Mouse (Mus musculus) embryonic facial prominence, embryonic 15.5 days (tissue): ENCODE measurements around the gene Tiam2. TPM values are rescaled to one million over a fixed set of nuclear protein-coding genes. Genes with fewer than 3 reads are reported as not detected.

Source experiments
- ATAC-seq: fragments of 200-750 bp; cut with Nextera tagmentation; 2 replicates; pipeline ENCODE4 v1.8.0; 2017; ENCODE audit warnings: low read depth, moderate TSS enrichment; ENCODE audit not compliant: insufficient number of reproducible peaks, low FRiP score, low TSS enrichment
- H3K27ac ChIP-seq: fragments of 300-500 bp; sonication (generic); replicated peaks from 2 replicates; pipeline ENCODE4 v1.5.1; 2015; ENCODE audit warnings: mild to moderate bottlenecking, inconsistent platforms
- H3K27me3 ChIP-seq: fragments of 300-500 bp; sonication (generic); 2 replicates; pipeline ENCODE4 v1.6.1; 2015; ENCODE audit warnings: inconsistent platforms
- H3K36me3 ChIP-seq: fragments of 300-500 bp; sonication (generic); 2 replicates; pipeline ENCODE4 v1.6.1; 2015; ENCODE audit warnings: mild to moderate bottlenecking, inconsistent platforms
- H3K4me1 ChIP-seq: fragments of 300-500 bp; sonication (generic); 2 replicates; pipeline ENCODE4 v1.6.1; 2015; ENCODE audit warnings: inconsistent platforms
- H3K4me2 ChIP-seq: fragments of 300-500 bp; sonication (generic); replicated peaks from 2 replicates; pipeline ENCODE4 v1.6.1; 2015; ENCODE audit warnings: mild to moderate bottlenecking, inconsistent platforms
- H3K4me3 ChIP-seq: fragments of 300-500 bp; sonication (generic); replicated peaks from 2 replicates; pipeline ENCODE4 v1.5.1; 2015; ENCODE audit warnings: mild to moderate bottlenecking, inconsistent platforms
- H3K9ac ChIP-seq: fragments of 300-500 bp; sonication (generic); 2 replicates; pipeline ENCODE4 v1.6.1; 2015; ENCODE audit warnings: inconsistent platforms
- H3K9me3 ChIP-seq: fragments of 300-500 bp; sonication (generic); replicated peaks from 2 replicates; pipeline ENCODE4 v1.6.1; 2016; ENCODE audit warnings: inconsistent platforms
- WGBS: fragments of 180-500 bp; shearing (Covaris S2); methylation state at CpG from one replicate; pipeline ENCODE4 v1.1.7; 2015; 5-methylcytosine and 5-hydroxymethylcytosine counted together
- polyA plus RNA-seq: library from polyadenylated mRNA; unstranded; fragments of >200 nt; fragmentation: Nextera tagmentation; extraction: Ambion mirVana; gene quantifications from 2 replicates; pipeline ENCODE4 v1.2.1, GENCODE M21; 2015

Tiam2 gene
- polyA plus RNA-seq, 1 experiment from 2014 or later, result 18.2 TPM

DNA sequence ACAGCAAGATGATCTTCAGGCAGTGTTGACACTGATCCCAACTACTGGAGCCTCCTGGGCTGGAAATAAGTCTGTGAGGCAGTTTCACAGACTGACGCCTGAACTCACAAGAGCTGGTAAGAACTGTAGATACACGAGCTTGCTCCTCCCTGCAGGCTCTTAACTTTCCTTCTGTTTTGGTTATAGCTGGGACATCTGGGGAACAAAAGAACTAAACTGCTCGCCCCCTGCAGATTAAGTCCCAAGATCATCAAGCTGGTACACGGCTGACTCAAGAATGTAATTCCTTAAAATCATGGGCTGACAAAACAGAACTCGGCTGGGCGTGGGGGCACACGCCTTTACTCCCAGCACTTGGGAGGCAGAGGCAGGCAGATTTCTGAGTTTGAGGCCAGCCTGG lies 204.2 kb downstream of the Tiam2 start:
- no peaks in the 10 kb centered on the region for H3K9me3 ChIP-seq
- H3K4me2 ChIP-seq, result no peak overlapping the region
- H3K27me3 ChIP-seq, result no peaks in the 10 kb centered on the region
- ATAC-seq, result no peak
- WGBS, result 63% methylated on average over 7 of the region's 7 CpGs
- no peak overlapping the region for H3K4me3 ChIP-seq
- no peak overlapping the region for H3K9ac ChIP-seq
- H3K36me3 ChIP-seq, result peaks cover 3% of the 10 kb centered on the region; the same call in 1 of the 2 replicates
- H3K4me1 ChIP-seq, result no peaks in the 10 kb centered on the region
- H3K27ac ChIP-seq, result no peak overlapping the region

DNA sequence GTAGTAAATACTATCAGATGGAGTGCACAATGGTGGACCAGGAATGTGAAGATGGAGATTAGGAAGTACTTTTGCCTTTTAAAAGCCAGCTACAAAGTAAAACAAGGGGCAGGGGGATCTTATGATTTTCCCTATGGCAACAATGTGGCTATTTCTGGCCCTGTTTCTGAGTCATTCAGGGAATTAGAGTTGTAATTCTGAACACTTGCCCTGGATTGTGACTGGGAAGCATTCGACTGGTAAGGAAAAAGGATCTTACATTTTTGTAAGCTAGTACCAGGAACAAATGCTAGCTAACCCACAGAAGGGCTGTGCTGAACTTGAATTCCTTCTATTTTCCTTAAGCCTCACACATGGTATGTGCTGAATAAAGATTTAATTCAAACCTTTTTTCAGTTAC lies 205.3 kb downstream of the Tiam2 start:
- Histone ChIP-seq H3K4me2 (no peak overlapping the region), H3K27me3 (no peaks in the 10 kb centered on the region), H3K9me3 (no peaks in the 10 kb centered on the region), H3K27ac (no peak overlapping the region), H3K9ac (no peak overlapping the region), H3K36me3 (peaks cover 4% of the 10 kb centered on the region; the same call in 1 of the 2 replicates), H3K4me1 (no peaks in the 10 kb centered on the region), H3K4me3 (no peak overlapping the region)
- WGBS, result 45% methylated on average over 1 of the region's 1 CpGs
- no peak for ATAC-seq

GRCm38 (mm10) chr17:3532254-3532653 lies 205.9 kb downstream of the Tiam2 start, which contains the start of gene Cldn20:
Gene Cldn20 (plus strand): TSS chr17:3532554.
- H3K27me3 ChIP-seq, result no peaks in the 10 kb centered on the region
- H3K27ac ChIP-seq, result no peak within 1 kb of the TSS
- no peak within 1 kb of the TSS for H3K4me3 ChIP-seq
- WGBS, result 80% methylated on average over 4 of the region's 4 CpGs
- ATAC-seq, result no peak
- H3K36me3 ChIP-seq, result peaks cover 4% of the 10 kb centered on the region; the same call in 1 of the 2 replicates
- H3K9ac ChIP-seq, result no peak within 1 kb of the TSS
- H3K4me1 ChIP-seq, result no peaks in the 10 kb centered on the region
- H3K4me2 ChIP-seq, result no peak within 1 kb of the TSS
- no peaks in the 10 kb centered on the region for H3K9me3 ChIP-seq

DNA sequence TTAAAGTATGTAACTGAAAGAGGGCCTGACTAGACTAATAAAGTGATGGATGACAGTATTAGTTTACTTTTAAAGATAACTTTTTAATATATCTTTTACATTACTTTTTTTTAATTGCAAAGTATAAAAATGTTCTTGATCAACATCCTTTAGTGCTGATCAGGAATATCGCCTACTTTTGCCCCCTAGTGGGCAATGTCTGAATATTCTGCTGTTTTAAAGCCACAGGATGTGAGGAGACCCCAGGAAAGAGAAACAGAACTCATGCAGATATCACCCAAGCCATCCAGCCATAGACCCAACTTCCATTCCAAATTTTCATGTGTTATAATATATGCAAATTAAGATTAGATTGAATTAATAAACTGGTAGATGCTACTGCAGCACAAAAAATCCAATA lies 207.1 kb downstream of the Tiam2 start:
- Histone ChIP-seq H3K9ac (no peak overlapping the region), H3K27ac (no peak overlapping the region), H3K4me1 (no peaks in the 10 kb centered on the region), H3K4me3 (no peak overlapping the region), H3K9me3 (no peaks in the 10 kb centered on the region), H3K4me2 (no peak overlapping the region), H3K36me3 (peaks cover 4% of the 10 kb centered on the region; the same call in 1 of the 2 replicates), H3K27me3 (no peaks in the 10 kb centered on the region)
- 21% methylated on average over 1 of the region's 1 CpGs for WGBS
- ATAC-seq, result no peak

DNA sequence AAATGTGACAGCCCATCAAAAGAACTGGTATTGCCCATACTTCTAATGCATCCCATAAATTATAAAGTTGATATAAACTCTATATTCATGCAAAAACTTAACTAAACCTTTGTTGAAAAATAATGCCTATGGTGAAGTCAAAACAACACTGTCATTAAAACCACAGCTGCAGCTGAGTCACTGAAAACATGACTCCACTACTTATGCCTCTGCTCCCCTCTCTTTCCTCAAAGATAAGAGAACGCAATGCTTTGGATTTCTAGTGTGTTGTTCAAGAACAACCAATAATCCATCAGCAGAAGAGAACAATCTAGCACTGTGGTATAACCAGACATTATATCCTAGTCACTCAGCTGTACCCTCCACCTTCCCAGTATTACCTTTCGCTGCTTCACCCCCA lies 213.9 kb downstream of the Tiam2 start:
- ATAC-seq, result no peak
- 88% methylated on average over 2 of the region's 2 CpGs for WGBS
- no peak overlapping the region for H3K4me3 ChIP-seq

GRCm38 (mm10) chr17:3541033-3541432 lies 214.7 kb downstream of the Tiam2 start:
- no peak for ATAC-seq
- H3K27me3 ChIP-seq, result no peaks in the 10 kb centered on the region
- no peak overlapping the region for H3K9ac ChIP-seq
- H3K4me2 ChIP-seq, result no peak overlapping the region
- WGBS, result 85% methylated on average over 5 of the region's 5 CpGs
- no peaks in the 10 kb centered on the region for H3K9me3 ChIP-seq
- 0 out of 2 replicates have a peak, but pooled peaks cover 7% of the 10 kb centered on the region for H3K36me3 ChIP-seq
- H3K27ac ChIP-seq, result no peak overlapping the region
- H3K4me3 ChIP-seq, result no peak overlapping the region
- H3K4me1 ChIP-seq, result no peaks in the 10 kb centered on the region

More for the DNA sequence above, 213.9 kb downstream of the Tiam2 start:
- H3K4me2 ChIP-seq, result no peak overlapping the region
- H3K9me3 ChIP-seq, result no peaks in the 10 kb centered on the region
- H3K27me3 ChIP-seq, result no peaks in the 10 kb centered on the region
- no peak overlapping the region for H3K27ac ChIP-seq
- no peaks in the 10 kb centered on the region for H3K4me1 ChIP-seq
- H3K36me3 ChIP-seq, result peaks cover 11% of the 10 kb centered on the region; the same call in 1 of the 2 replicates
- H3K9ac ChIP-seq, result no peak overlapping the region

DNA sequence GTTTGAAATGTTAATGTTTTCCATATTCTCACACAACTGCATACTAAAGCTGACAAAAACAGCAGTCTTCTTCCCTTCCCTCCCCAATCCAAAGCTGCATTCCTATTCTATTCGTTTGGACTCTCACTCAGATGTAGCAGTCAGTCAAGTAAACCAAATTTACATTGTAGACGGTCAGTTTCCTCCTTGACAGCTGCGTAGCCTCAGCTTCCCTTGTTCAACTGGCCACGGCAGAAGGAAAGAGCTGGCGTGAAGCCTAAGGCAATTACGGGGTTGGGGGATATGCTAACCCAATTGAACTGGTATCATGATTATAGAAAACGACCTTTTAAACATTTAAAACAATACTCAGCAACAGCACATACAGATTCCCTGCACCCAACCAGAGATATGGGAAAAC lies 221.4 kb downstream of the Tiam2 start:
- Histone ChIP-seq H3K4me1 (no peaks in the 10 kb centered on the region), H3K9me3 (no peaks in the 10 kb centered on the region), H3K36me3 (0 out of 2 replicates have a peak, but pooled peaks cover 7% of the 10 kb centered on the region), H3K9ac (no peak overlapping the region), H3K4me2 (no peak overlapping the region), H3K4me3 (no peak overlapping the region), H3K27ac (no peak overlapping the region), H3K27me3 (no peaks in the 10 kb centered on the region)
- WGBS, result 53% methylated on average over 7 of the region's 7 CpGs
- no peak for ATAC-seq

DNA sequence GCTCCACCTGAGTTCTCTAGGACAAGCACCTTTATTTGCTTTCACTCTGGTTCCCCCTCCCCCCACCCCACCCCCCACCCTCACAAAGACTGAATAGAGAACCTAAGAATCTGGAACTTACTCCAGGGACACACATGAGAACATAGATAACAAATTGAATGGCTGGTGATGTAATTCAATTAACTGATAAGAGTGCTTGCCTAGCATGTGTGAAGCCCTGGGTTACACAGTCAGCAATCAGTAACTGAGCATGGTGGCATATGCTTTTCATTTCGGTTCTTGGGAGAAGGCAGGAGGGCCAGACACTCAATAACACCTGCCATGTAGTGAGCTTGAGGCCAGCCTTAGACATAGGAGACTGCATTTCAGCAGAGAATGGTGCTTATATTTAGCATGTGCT lies 229.9 kb downstream of the Tiam2 start:
- no peaks in the 10 kb centered on the region for H3K27me3 ChIP-seq

DNA sequence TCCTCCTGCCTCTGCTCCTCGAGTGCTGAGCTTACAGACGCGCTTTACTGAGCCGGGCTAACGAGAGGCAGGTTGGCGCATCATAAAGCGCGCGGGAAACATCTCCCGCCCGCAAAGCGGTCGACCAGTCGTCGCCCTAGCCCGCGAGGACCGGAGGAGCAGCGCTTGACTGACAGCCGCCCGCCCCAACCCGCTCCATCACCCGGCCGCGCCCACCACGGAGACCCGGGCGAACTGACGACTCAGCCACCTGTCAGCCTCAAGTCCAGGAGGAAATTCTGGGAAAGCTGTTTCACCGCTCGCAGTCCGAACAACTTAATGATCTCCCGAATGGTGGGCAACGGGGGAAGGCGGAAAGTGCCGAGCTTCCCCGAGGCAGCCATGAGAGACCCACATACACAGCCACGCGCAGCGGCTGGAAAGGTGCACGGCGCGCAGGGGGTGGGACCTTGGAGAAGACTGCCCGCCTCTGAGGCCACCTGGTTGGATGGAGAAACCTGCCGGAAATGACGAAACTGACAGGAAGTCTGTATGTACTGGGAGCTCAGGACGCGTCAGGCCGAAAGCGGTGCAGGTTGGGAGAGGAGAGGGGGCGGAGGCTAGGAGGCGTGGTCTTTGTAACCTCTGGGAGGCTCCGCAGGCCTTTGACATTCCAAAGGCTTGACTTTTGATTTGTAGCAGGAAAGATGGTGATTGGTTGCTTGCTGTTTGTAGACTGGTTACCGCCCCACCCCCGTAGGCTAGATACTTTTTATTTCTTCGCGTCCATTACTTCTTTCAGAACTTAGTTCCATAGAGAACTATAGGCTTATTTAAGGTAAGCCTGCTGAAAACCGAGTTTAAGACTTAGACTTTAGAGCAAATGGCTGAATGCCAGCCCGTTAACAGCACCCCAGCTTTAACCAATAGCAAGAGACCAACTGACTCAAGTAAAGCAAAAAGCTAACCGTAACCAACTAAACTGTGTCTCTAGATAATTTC lies 231.2 kb downstream of the Tiam2 start, which contains the start of gene Tfb1m:
Gene Tfb1m (minus strand): TSS at position 451 of the 981 bp plus-strand sequence.
- H3K4me3 ChIP-seq, result peak within 1 kb of the TSS; percentile 84
- H3K27ac ChIP-seq, result peak within 1 kb of the TSS; percentile 91
- peak within 1 kb of the TSS; percentile 28 for H3K9ac ChIP-seq
- H3K4me1 ChIP-seq, result peaks cover 7% of the 10 kb centered on the region; the same call in 1 of the 2 replicates
- no peaks in the 10 kb centered on the region for H3K36me3 ChIP-seq
- peak; percentile 100 for ATAC-seq
- peak within 1 kb of the TSS; percentile 58 for H3K4me2 ChIP-seq
- no peaks in the 10 kb centered on the region for H3K27me3 ChIP-seq
- H3K9me3 ChIP-seq, result no peaks in the 10 kb centered on the region
- 1% methylated on average over 60 of the region's 60 CpGs for WGBS

More for the DNA sequence above, 229.9 kb downstream of the Tiam2 start:
- Histone ChIP-seq H3K36me3 (no peaks in the 10 kb centered on the region), H3K4me2 (0 out of 2 replicates have a peak overlapping the region, but pooled peaks have one; percentile 58), H3K4me1 (peaks cover 7% of the 10 kb centered on the region; the same call in 1 of the 2 replicates), H3K9ac (no peak overlapping the region), H3K9me3 (no peaks in the 10 kb centered on the region), H3K4me3 (no peak overlapping the region), H3K27ac (no peak overlapping the region)
- WGBS, result 35% methylated on average over 1 of the region's 1 CpGs
- ATAC-seq, result no peak

- Histone ChIP-seq H3K4me1 (peaks cover 7% of the 10 kb centered on the region; the same call in 1 of the 2 replicates), H3K4me2 (peak overlapping the region; percentile 58), H3K27me3 (no peaks in the 10 kb centered on the region), H3K9me3 (no peaks in the 10 kb centered on the region), H3K27ac (peak overlapping the region; percentile 89), H3K9ac (no peak overlapping the region), H3K36me3 (no peaks in the 10 kb centered on the region), H3K4me3 (peak overlapping the region; percentile 84)
- no peak for ATAC-seq
- 72% methylated on average over 9 of the region's 9 CpGs for WGBS
Measured at GRCm38 (mm10) chr17:3558356-3558870, 232.0 kb downstream of the Tiam2 start.

GRCm38 (mm10) chr17:3560534-3560933 lies 234.2 kb downstream of the Tiam2 start:
- no peaks in the 10 kb centered on the region for H3K9me3 ChIP-seq
- no peak overlapping the region for H3K9ac ChIP-seq
- WGBS, result 76% methylated on average over 3 of the region's 3 CpGs
- no peaks in the 10 kb centered on the region for H3K27me3 ChIP-seq
- no peak for ATAC-seq
- H3K27ac ChIP-seq, result no peak overlapping the region
- no peak overlapping the region for H3K4me2 ChIP-seq
- H3K4me3 ChIP-seq, result no peak overlapping the region
- H3K4me1 ChIP-seq, result peaks cover 7% of the 10 kb centered on the region; the same call in 1 of the 2 replicates
- no peaks in the 10 kb centered on the region for H3K36me3 ChIP-seq
